In genomic region chr10:42862102-42862740, GRCm38 (mm10) we compare ENCODE assay signal across 8 mouse cellular contexts. TPM values are rescaled to one million over a fixed set of nuclear protein-coding genes. Genes with fewer than 3 reads are reported as not detected.
DNase-seq lines count a peak whose midpoint lies in the region; ATAC-seq and TF ChIP-seq lines count a peak whose summit lies in the region.

No protein-coding gene starts in this region.

- H3K4me1 ChIP-seq in brown adipose tissue, adult 24 weeks (ENCODE audit: control insufficient read depth, insufficient read depth, insufficient read length, low read length) = peaks cover 4% of the 10 kb centered on the region; the same call in 1 of the 2 replicates
- 0 out of 2 replicates have a peak, but pooled peaks cover 6% of the 10 kb centered on the region for H3K4me1 ChIP-seq in stomach, embryonic 15.5 days

- peak overlapping the region; percentile 40 for H3K4me2 ChIP-seq in stomach, embryonic 15.5 days

- no peaks in the 10 kb centered on the region for H3K9me3 ChIP-seq in stomach, embryonic 15.5 days

- H3K36me3 ChIP-seq in stomach, embryonic 15.5 days = no peaks in the 10 kb centered on the region

- H3K27me3 ChIP-seq in stomach, embryonic 15.5 days (replicated peaks) = no peaks in the 10 kb centered on the region

- TF ChIP-seq CTCF in layer of hippocampus, adult 2 months (conservative IDR thresholded peaks at IDR 0.05) = no peak

- peak overlapping the region; percentile 18; the same call in 1 of the 2 replicates for H3K27ac ChIP-seq in layer of hippocampus, adult 2 months
- no peak overlapping the region for H3K27ac ChIP-seq in brown adipose tissue, adult 24 weeks (replicated peaks; ENCODE audit: low read depth, low read length)
- H3K27ac ChIP-seq in stomach, embryonic 15.5 days = no peak overlapping the region

- no peak for DNase-seq in layer of hippocampus, adult 2 months (ENCODE audit: low spot score in 2 of 2)
- no peak for DNase-seq in layer of hippocampus, postnatal 36 days
- DNase-seq in kidney, adult 9 months = peak; percentile 77
- DNase-seq in lung, postnatal 14 days = peak; percentile 53
- no peak for DNase-seq in layer of hippocampus, adult 8-10 months (ENCODE audit: low spot score in 2 of 2)
- DNase-seq in right cerebral cortex, postnatal 14 days = no peak

- WGBS in stomach, embryonic 15.5 days = 45% methylated on average over 13 of the region's 13 CpGs

- ATAC-seq in stomach, embryonic 15.5 days (ENCODE audit: insufficient read depth, low FRiP score, low read depth) = no peak

- no peak overlapping the region for H3K9ac ChIP-seq in stomach, embryonic 15.5 days

- H3K4me3 ChIP-seq in layer of hippocampus, adult 2 months = peak overlapping the region; percentile 19; the same call in 1 of the 2 replicates
- peak overlapping the region; percentile 43 for H3K4me3 ChIP-seq in brown adipose tissue, adult 24 weeks (ENCODE audit: insufficient read depth, low read depth, low read length)
- H3K4me3 ChIP-seq in stomach, embryonic 15.5 days (replicated peaks) = no peak overlapping the region; the same call in 1 of the 2 replicates

RNA-seq across cellular contexts. Expression of gene Scml4, which starts 2.1 kb away (rescaled TPM):
- 1 to 10 TPM; 3.7 to 5.6 TPM for total RNA-seq in layer of hippocampus, adult 2 months (2021)
- total RNA-seq in layer of hippocampus, postnatal 36 days (2021) = 1 to 10 TPM; 4.4 to 5.1 TPM
- polyA plus RNA-seq in brown adipose tissue, adult 24 weeks (2012; ENCODE audit: insufficient read depth, insufficient read length, missing spikeins) = 0.40 TPM in 1 of 2 replicates, not detected in the other
- polyA plus RNA-seq in stomach, embryonic 15.5 days (2015; fragmentation: Nextera tagmentation; extraction: Ambion mirVana) = 11.6 and 15.6 TPM in 2 replicates
- 1 to 10 TPM; 3.7 to 5.3 (median 4.6) TPM for total RNA-seq in layer of hippocampus, adult 8-10 months (2022)

Comparison
In these comparisons a context has a peak if more than half of its experiments do, and no peak if none do; other contexts are left out.
1. DNase-seq: peak in kidney, adult 9 months (single experiment) and lung, postnatal 14 days (single experiment); none in layer of hippocampus, adult 2 months (0 of 2), layer of hippocampus, postnatal 36 days (0 of 2), layer of hippocampus, adult 8-10 months (0 of 2) and right cerebral cortex, postnatal 14 days (single experiment).